Mouse (Mus musculus) skeletal muscle tissue, adult 2 months (tissue): ENCODE measurements around the gene Oaz1.
"Not testable (repeated sequence)": the region's sequence is repeated elsewhere in the genome, so short reads cannot be mapped to it uniquely, and the experiment has no call there.

Experiments used
- DNase-seq: peaks from one replicate; pipeline ENCODE4 v3.0.0-alpha.2; 2012; ENCODE audit warnings: low read depth, low spot score

The Oaz1 gene

GRCm38 (mm10) chr10:80822528-80822927, 3.9 kb upstream of the Oaz1 start:
- DNase-seq, result no peak

- no peak for DNase-seq
These were observed 3.1 kb upstream of the Oaz1 start for GRCm38 (mm10) chr10:80823316-80823715.

- DNase-seq, result no peak
These were observed 2.4 kb upstream of the Oaz1 start for GRCm38 (mm10) chr10:80823847-80824643.

GRCm38 (mm10) chr10:80824827-80825226, 1.6 kb upstream of the Oaz1 start:
- DNase-seq, result no peak

- no peak for DNase-seq
These were observed 810 bp downstream of the Oaz1 start for GRCm38 (mm10) chr10:80827063-80827869.

GRCm38 (mm10) chr10:80827870-80828420, 1.5 kb downstream of the Oaz1 start:
- DNase-seq, result no peak

GRCm38 (mm10) chr10:80828587-80828986, 2.1 kb downstream of the Oaz1 start:
- DNase-seq, result not testable (repeated sequence)

- no peak for DNase-seq
These were observed 3.2 kb downstream of the Oaz1 start for GRCm38 (mm10) chr10:80829359-80830278.

GRCm38 (mm10) chr10:80831136-80831535, 4.7 kb downstream of the Oaz1 start:
- no peak for DNase-seq

- no peak for DNase-seq
These were observed 6.4 kb downstream of the Oaz1 start for GRCm38 (mm10) chr10:80832818-80833217.

- DNase-seq, result no peak
These were observed 9.2 kb downstream of the Oaz1 start for GRCm38 (mm10) chr10:80835617-80836016.

- DNase-seq, result no peak
These were observed 10.5 kb downstream of the Oaz1 start for GRCm38 (mm10) chr10:80836949-80837379.

GRCm38 (mm10) chr10:80837827-80838226, 11.4 kb downstream of the Oaz1 start:
- DNase-seq, result peak; percentile 81

GRCm38 (mm10) chr10:80838346-80838912, 12.0 kb downstream of the Oaz1 start:
- no peak for DNase-seq

GRCm38 (mm10) chr10:80839848-80840247, 13.4 kb downstream of the Oaz1 start:
- no peak for DNase-seq

GRCm38 (mm10) chr10:80841685-80842084, 15.2 kb downstream of the Oaz1 start:
- no peak for DNase-seq

GRCm38 (mm10) chr10:80842334-80842733, 15.9 kb downstream of the Oaz1 start:
- DNase-seq, result no peak

GRCm38 (mm10) chr10:80843087-80843930, 16.9 kb downstream of the Oaz1 start:
- DNase-seq, result no peak

- DNase-seq, result no peak
These were observed 17.6 kb downstream of the Oaz1 start, which contains the start of gene Lingo3 for GRCm38 (mm10) chr10:80843931-80844547. TSS of gene Lingo3 (minus strand) at chr10:80844039.
